Mouse (Mus musculus): Measurements from ENCODE around the gene Ofcc1. TPM values are rescaled to one million over a fixed set of nuclear protein-coding genes. Genes with fewer than 3 reads are reported as not detected.

Ofcc1 gene
- polyA plus RNA-seq, 1 experiment: not detected

- Histone ChIP-seq H3K27ac (ENCODE audit: control insufficient read depth, insufficient read depth, low read depth, low read length) (no peak overlapping the region), H3K27me3 (ENCODE audit: control insufficient read depth, insufficient read depth, low read length) (no peaks in the 10 kb centered on the region), H3K4me3 (ENCODE audit: control insufficient read depth, low read depth, low read length) (no peak overlapping the region)
These were observed 117.4 kb downstream of the Ofcc1 start for GRCm38 (mm10) chr13:40243821-40244220.

GRCm38 (mm10) chr13:40236356-40236755, 124.9 kb downstream of the Ofcc1 start:
- H3K4me3 ChIP-seq (ENCODE audit: control insufficient read depth, low read depth, low read length): no peak overlapping the region
- no peak overlapping the region for H3K27ac ChIP-seq (ENCODE audit: control insufficient read depth, insufficient read depth, low read depth, low read length)
- no peaks in the 10 kb centered on the region for H3K4me1 ChIP-seq (ENCODE audit: control insufficient read depth, insufficient read depth, low read length)
- TF ChIP-seq CTCF (IDR thresholded peaks at IDR 0.05; ENCODE audit: control insufficient read depth, insufficient read depth, insufficient replicate concordance, low read depth, low read length): no peak
- TF ChIP-seq POLR2A (IDR thresholded peaks at IDR 0.05; ENCODE audit: control insufficient read depth, low read depth, low read length): no peak
- H3K27me3 ChIP-seq (ENCODE audit: control insufficient read depth, insufficient read depth, low read length): no peaks in the 10 kb centered on the region
- no peaks in the 10 kb centered on the region for H3K36me3 ChIP-seq (ENCODE audit: control insufficient read depth, insufficient read depth, low read length)

More at GRCm38 (mm10) chr13:40243821-40244220, 117.4 kb downstream of the Ofcc1 start:
- Histone ChIP-seq H3K36me3 (ENCODE audit: control insufficient read depth, insufficient read depth, low read length) (no peaks in the 10 kb centered on the region), H3K4me1 (ENCODE audit: control insufficient read depth, insufficient read depth, low read length) (no peaks in the 10 kb centered on the region)
- TF ChIP-seq POLR2A (IDR thresholded peaks at IDR 0.05; ENCODE audit: control insufficient read depth, low read depth, low read length): no peak
- TF ChIP-seq CTCF (IDR thresholded peaks at IDR 0.05; ENCODE audit: control insufficient read depth, insufficient read depth, insufficient replicate concordance, low read depth, low read length): no peak

- no peaks in the 10 kb centered on the region for H3K4me1 ChIP-seq (ENCODE audit: control insufficient read depth, insufficient read depth, low read length)
- no peaks in the 10 kb centered on the region for H3K36me3 ChIP-seq (ENCODE audit: control insufficient read depth, insufficient read depth, low read length)
- no peak overlapping the region for H3K4me3 ChIP-seq (ENCODE audit: control insufficient read depth, low read depth, low read length)
- TF ChIP-seq POLR2A (IDR thresholded peaks at IDR 0.05; ENCODE audit: control insufficient read depth, low read depth, low read length): no peak
- TF ChIP-seq CTCF (IDR thresholded peaks at IDR 0.05; ENCODE audit: control insufficient read depth, insufficient read depth, insufficient replicate concordance, low read depth, low read length): no peak
- no peaks in the 10 kb centered on the region for H3K27me3 ChIP-seq (ENCODE audit: control insufficient read depth, insufficient read depth, low read length)
- no peak overlapping the region for H3K27ac ChIP-seq (ENCODE audit: control insufficient read depth, insufficient read depth, low read depth, low read length)
These were observed 152.9 kb downstream of the Ofcc1 start for GRCm38 (mm10) chr13:40208314-40208713.

GRCm38 (mm10) chr13:40181786-40182185, 179.5 kb downstream of the Ofcc1 start:
- no peaks in the 10 kb centered on the region for H3K36me3 ChIP-seq (ENCODE audit: control insufficient read depth, insufficient read depth, low read length)
- no peak overlapping the region for H3K4me3 ChIP-seq (ENCODE audit: control insufficient read depth, low read depth, low read length)
- H3K27ac ChIP-seq (ENCODE audit: control insufficient read depth, insufficient read depth, low read depth, low read length): no peak overlapping the region
- H3K4me1 ChIP-seq (ENCODE audit: control insufficient read depth, insufficient read depth, low read length): peaks cover 3% of the 10 kb centered on the region
- H3K27me3 ChIP-seq (ENCODE audit: control insufficient read depth, insufficient read depth, low read length): no peaks in the 10 kb centered on the region
- no peak for TF ChIP-seq CTCF (IDR thresholded peaks at IDR 0.05; ENCODE audit: control insufficient read depth, insufficient read depth, insufficient replicate concordance, low read depth, low read length)
- TF ChIP-seq POLR2A (IDR thresholded peaks at IDR 0.05; ENCODE audit: control insufficient read depth, low read depth, low read length): no peak

GRCm38 (mm10) chr13:40171775-40172174, 189.5 kb downstream of the Ofcc1 start:
- no peaks in the 10 kb centered on the region for H3K27me3 ChIP-seq (ENCODE audit: control insufficient read depth, insufficient read depth, low read length)
- H3K27ac ChIP-seq (ENCODE audit: control insufficient read depth, insufficient read depth, low read depth, low read length): no peak overlapping the region
- H3K4me3 ChIP-seq (ENCODE audit: control insufficient read depth, low read depth, low read length): no peak overlapping the region
- peaks cover under 1% of the 10 kb centered on the region for H3K4me1 ChIP-seq (ENCODE audit: control insufficient read depth, insufficient read depth, low read length)
- no peaks in the 10 kb centered on the region for H3K36me3 ChIP-seq (ENCODE audit: control insufficient read depth, insufficient read depth, low read length)
- TF ChIP-seq CTCF (IDR thresholded peaks at IDR 0.05; ENCODE audit: control insufficient read depth, insufficient read depth, insufficient replicate concordance, low read depth, low read length): no peak
- TF ChIP-seq POLR2A (IDR thresholded peaks at IDR 0.05; ENCODE audit: control insufficient read depth, low read depth, low read length): no peak

- no peak overlapping the region for H3K27ac ChIP-seq (ENCODE audit: control insufficient read depth, insufficient read depth, low read depth, low read length)
- H3K4me1 ChIP-seq (ENCODE audit: control insufficient read depth, insufficient read depth, low read length): no peaks in the 10 kb centered on the region
- no peaks in the 10 kb centered on the region for H3K27me3 ChIP-seq (ENCODE audit: control insufficient read depth, insufficient read depth, low read length)
- TF ChIP-seq CTCF (IDR thresholded peaks at IDR 0.05; ENCODE audit: control insufficient read depth, insufficient read depth, insufficient replicate concordance, low read depth, low read length) (no peak), POLR2A (IDR thresholded peaks at IDR 0.05; ENCODE audit: control insufficient read depth, low read depth, low read length) (no peak)
- H3K36me3 ChIP-seq (ENCODE audit: control insufficient read depth, insufficient read depth, low read length): no peaks in the 10 kb centered on the region
- no peak overlapping the region for H3K4me3 ChIP-seq (ENCODE audit: control insufficient read depth, low read depth, low read length)
These were observed 193.4 kb downstream of the Ofcc1 start for GRCm38 (mm10) chr13:40167871-40168270.

GRCm38 (mm10) chr13:40155466-40155865, 205.8 kb downstream of the Ofcc1 start:
- no peak for TF ChIP-seq CTCF (IDR thresholded peaks at IDR 0.05; ENCODE audit: control insufficient read depth, insufficient read depth, insufficient replicate concordance, low read depth, low read length)
- TF ChIP-seq POLR2A (IDR thresholded peaks at IDR 0.05; ENCODE audit: control insufficient read depth, low read depth, low read length): no peak
- no peak overlapping the region for H3K4me3 ChIP-seq (ENCODE audit: control insufficient read depth, low read depth, low read length)

GRCm38 (mm10) chr13:40139906-40140305, 221.3 kb downstream of the Ofcc1 start:
- Histone ChIP-seq H3K36me3 (ENCODE audit: control insufficient read depth, insufficient read depth, low read length) (no peaks in the 10 kb centered on the region), H3K4me1 (ENCODE audit: control insufficient read depth, insufficient read depth, low read length) (no peaks in the 10 kb centered on the region), H3K4me3 (ENCODE audit: control insufficient read depth, low read depth, low read length) (no peak overlapping the region), H3K27me3 (ENCODE audit: control insufficient read depth, insufficient read depth, low read length) (no peaks in the 10 kb centered on the region), H3K27ac (ENCODE audit: control insufficient read depth, insufficient read depth, low read depth, low read length) (no peak overlapping the region)
- TF ChIP-seq POLR2A (IDR thresholded peaks at IDR 0.05; ENCODE audit: control insufficient read depth, low read depth, low read length): no peak
- TF ChIP-seq CTCF (IDR thresholded peaks at IDR 0.05; ENCODE audit: control insufficient read depth, insufficient read depth, insufficient replicate concordance, low read depth, low read length): no peak

More at GRCm38 (mm10) chr13:40155466-40155865, 205.8 kb downstream of the Ofcc1 start:
- no peaks in the 10 kb centered on the region for H3K4me1 ChIP-seq (ENCODE audit: control insufficient read depth, insufficient read depth, low read length)
- no peaks in the 10 kb centered on the region for H3K27me3 ChIP-seq (ENCODE audit: control insufficient read depth, insufficient read depth, low read length)
- H3K27ac ChIP-seq (ENCODE audit: control insufficient read depth, insufficient read depth, low read depth, low read length): no peak overlapping the region
- H3K36me3 ChIP-seq (ENCODE audit: control insufficient read depth, insufficient read depth, low read length): no peaks in the 10 kb centered on the region

Data from testis, adult 2 months (tissue).